Mouse (Mus musculus) brain, embryonic 14.5 days (tissue): Measurements from ENCODE around the gene Rufy4.

Source experiments
- CTCF ChIP-seq: fragments of 200-500 bp; IDR thresholded peaks from 2 replicates; pipeline ENCODE4 v1.5.1; 2012; ENCODE audit warnings: inconsistent platforms, mild to moderate bottlenecking, moderate library complexity, borderline replicate concordance; ENCODE audit not compliant: insufficient read depth, insufficient read length; ENCODE audit errors: extremely low read depth
- POLR2A ChIP-seq: fragments of 200-500 bp; IDR thresholded peaks from 2 replicates; pipeline ENCODE4 v1.6.1; 2012; ENCODE audit warnings: mild to moderate bottlenecking, inconsistent platforms, borderline replicate concordance; ENCODE audit not compliant: poor library complexity, insufficient read depth, insufficient read length, severe bottlenecking; ENCODE audit errors: extremely low read depth

DNA sequence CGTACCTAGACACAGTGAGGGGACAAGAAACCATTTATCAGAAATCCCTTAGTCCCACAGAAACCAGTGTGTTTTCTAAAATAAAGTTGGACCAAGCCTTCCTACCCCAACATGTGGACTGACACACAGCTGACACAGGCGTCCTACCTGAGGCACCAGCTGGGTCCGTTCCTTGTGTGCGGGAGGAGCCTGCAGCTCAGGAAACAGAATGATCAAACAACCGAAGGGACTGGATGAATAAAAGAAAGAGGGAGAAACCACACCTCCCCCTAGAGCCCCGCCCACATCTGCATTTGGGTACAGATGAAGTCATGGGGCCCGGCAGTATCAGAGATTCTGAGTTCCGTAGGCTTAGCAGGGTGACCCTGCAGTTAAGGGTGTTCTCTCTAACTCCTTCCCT, 69.1 kb downstream of the Rufy4 start, which contains the start of gene Cxcr1:
- no peak for TF ChIP-seq CTCF
- TF ChIP-seq POLR2A, result no peak
